Mouse (Mus musculus): ENCODE results near the gene Srcin1.
A peak's percentile ranks its signal among the peaks of the same experiment; 100 is the strongest.

Srcin1 gene

GRCm38 (mm10) chr11:97509058-97509457, 66.9 kb downstream of the Srcin1 start:
- DNase-seq (ENCODE audit: low read depth, low spot score) = no peak

- DNase-seq (ENCODE audit: low read depth, low spot score) = no peak
Observed at GRCm38 (mm10) chr11:97508198-97508597, 67.8 kb downstream of the Srcin1 start.

- no peak for DNase-seq (ENCODE audit: low read depth, low spot score)
Observed at GRCm38 (mm10) chr11:97506331-97506730, 69.7 kb downstream of the Srcin1 start.

GRCm38 (mm10) chr11:97505784-97506183, 70.2 kb downstream of the Srcin1 start:
- no peak for DNase-seq (ENCODE audit: low read depth, low spot score)

- DNase-seq (ENCODE audit: low read depth, low spot score) = no peak
Observed at GRCm38 (mm10) chr11:97502846-97503245, 73.1 kb downstream of the Srcin1 start.

GRCm38 (mm10) chr11:97502383-97502782, 73.6 kb downstream of the Srcin1 start:
- no peak for DNase-seq (ENCODE audit: low read depth, low spot score)

GRCm38 (mm10) chr11:97500720-97501448, 75.1 kb downstream of the Srcin1 start:
- no peak for DNase-seq (ENCODE audit: low read depth, low spot score)

GRCm38 (mm10) chr11:97499865-97500719, 75.9 kb downstream of the Srcin1 start, which contains the start of gene 4933428G20Rik:
4933428G20Rik (minus strand) TSS chr11:97500340.
- DNase-seq (ENCODE audit: low read depth, low spot score) = no peak

GRCm38 (mm10) chr11:97497543-97497942, 78.4 kb downstream of the Srcin1 start:
- DNase-seq (ENCODE audit: low read depth, low spot score) = no peak

GRCm38 (mm10) chr11:97492836-97493235, 83.2 kb downstream of the Srcin1 start:
- DNase-seq (ENCODE audit: low read depth, low spot score) = no peak

GRCm38 (mm10) chr11:97491640-97492039, 84.3 kb downstream of the Srcin1 start:
- DNase-seq (ENCODE audit: low read depth, low spot score) = no peak

GRCm38 (mm10) chr11:97489589-97490324, 86.2 kb downstream of the Srcin1 start:
- no peak for DNase-seq (ENCODE audit: low read depth, low spot score)

GRCm38 (mm10) chr11:97487656-97488055, 88.3 kb downstream of the Srcin1 start:
- no peak for DNase-seq (ENCODE audit: low read depth, low spot score)

GRCm38 (mm10) chr11:97485661-97486060, 90.3 kb downstream of the Srcin1 start:
- no peak for DNase-seq (ENCODE audit: low read depth, low spot score)

- no peak for DNase-seq (ENCODE audit: low read depth, low spot score)
Observed at GRCm38 (mm10) chr11:97479824-97480223, 96.2 kb downstream of the Srcin1 start.

GRCm38 (mm10) chr11:97479085-97479484, 96.9 kb downstream of the Srcin1 start:
- DNase-seq (ENCODE audit: low read depth, low spot score) = no peak

GRCm38 (mm10) chr11:97478345-97478744, 97.6 kb downstream of the Srcin1 start:
- DNase-seq (ENCODE audit: low read depth, low spot score) = no peak

GRCm38 (mm10) chr11:97477431-97477830, 98.6 kb downstream of the Srcin1 start:
- DNase-seq (ENCODE audit: low read depth, low spot score) = no peak

GRCm38 (mm10) chr11:97476334-97477095, 99.5 kb downstream of the Srcin1 start:
- DNase-seq (ENCODE audit: low read depth, low spot score) = peak; percentile 49

GRCm38 (mm10) chr11:97471276-97471675, 104.7 kb downstream of the Srcin1 start:
- no peak for DNase-seq (ENCODE audit: low read depth, low spot score)

- DNase-seq (ENCODE audit: low read depth, low spot score) = no peak
Observed at GRCm38 (mm10) chr11:97469828-97470227, 106.2 kb downstream of the Srcin1 start.

Data from brain, embryonic 18.5 days (tissue).